Mouse (Mus musculus): ENCODE data around the gene Fes. TPM values are rescaled to one million over a fixed set of nuclear protein-coding genes. Genes with fewer than 3 reads are reported as not detected.

Gene Fes
- total RNA-seq, 2 experiments from 2014 or later, result 16.7 to 18.2 TPM

- intact Hi-C loops (cut with DNase I), result no loop called here
- DNase-seq, result no peak
Observed at GRCm38 (mm10) chr7:80356351-80356750, 31.4 kb downstream of the Fes start.

- DNase-seq, result no peak
- intact Hi-C loops (cut with DNase I), result no loop called here
Observed at GRCm38 (mm10) chr7:80352920-80353319, 34.8 kb downstream of the Fes start.

- no peak for DNase-seq
- intact Hi-C loops (cut with DNase I), result no loop called here
Observed at GRCm38 (mm10) chr7:80350808-80351207, 36.9 kb downstream of the Fes start.

- DNase-seq, result no peak
- intact Hi-C loops (cut with DNase I), result no loop called here
Observed at GRCm38 (mm10) chr7:80347670-80348586, 39.8 kb downstream of the Fes start.

- no peak for DNase-seq
Observed at GRCm38 (mm10) chr7:80346830-80347229, 40.9 kb downstream of the Fes start.

DNA sequence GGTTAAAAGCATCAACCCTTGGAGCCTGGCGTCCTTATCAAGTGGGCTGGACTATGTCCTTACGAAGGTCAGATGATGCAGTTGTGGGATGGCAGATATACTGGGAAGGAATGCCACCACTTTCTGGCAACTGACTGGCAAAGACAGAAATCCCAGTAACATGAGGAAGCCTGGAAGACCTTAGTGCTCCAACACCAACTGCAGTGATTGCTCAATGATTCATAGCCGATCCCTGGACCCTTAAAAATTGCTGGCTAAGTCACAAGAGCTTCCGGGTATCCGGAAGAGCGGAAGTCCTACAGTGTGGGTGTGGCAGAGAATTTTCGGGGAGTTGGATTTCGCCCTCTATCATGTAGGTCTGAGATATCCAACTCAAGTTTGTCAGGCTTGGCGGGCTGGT lies 41.6 kb downstream of the Fes start:
- intact Hi-C loops (cut with DNase I), result no loop called here
- DNase-seq, result no peak

More at GRCm38 (mm10) chr7:80346830-80347229, 40.9 kb downstream of the Fes start:
- intact Hi-C loops (cut with DNase I), result no loop called here

DNA sequence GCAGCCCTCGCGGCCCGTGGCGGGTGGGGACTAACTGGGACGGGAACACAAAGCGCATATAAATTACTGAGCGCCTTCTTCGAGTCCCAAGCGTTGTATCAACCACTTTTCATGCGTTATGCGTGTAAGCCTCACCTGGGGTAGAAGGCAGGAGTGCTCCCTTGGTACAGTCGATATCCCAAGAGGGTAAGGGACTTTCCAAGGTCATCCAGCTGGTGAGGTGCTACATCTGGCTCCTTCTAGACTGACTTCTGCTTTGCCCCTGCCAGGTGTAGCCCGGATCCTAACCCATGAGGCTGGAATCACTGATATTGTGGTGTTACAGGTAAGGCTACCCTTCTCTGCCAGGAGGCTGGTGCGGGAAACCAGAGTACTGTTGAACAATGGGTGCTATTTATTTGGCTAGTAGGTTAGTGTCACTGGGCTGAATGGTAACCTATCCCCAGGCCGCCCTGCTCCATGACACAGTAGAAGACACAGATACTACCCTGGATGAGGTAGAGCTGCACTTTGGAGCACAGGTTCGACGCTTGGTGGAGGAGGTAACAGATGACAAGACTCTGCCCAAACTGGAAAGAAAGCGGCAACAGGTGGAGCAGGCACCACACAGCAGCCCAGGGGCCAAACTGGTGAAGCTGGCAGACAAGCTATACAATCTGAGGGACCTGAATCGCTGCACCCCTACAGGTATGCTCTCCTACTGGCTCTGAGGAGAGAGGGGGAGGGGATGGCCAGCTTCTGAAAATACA lies 44.3 kb downstream of the Fes start:
- intact Hi-C loops (cut with DNase I), result no loop called here

GRCm38 (mm10) chr7:80342858-80343257 lies 44.9 kb downstream of the Fes start, which contains the start of gene Hddc3:
Hddc3 (plus strand) TSS chr7:80343104.
- intact Hi-C loops (cut with DNase I), result no loop called here
- peak; percentile 94 to 97 for DNase-seq

More for the DNA sequence above, 44.3 kb downstream of the Fes start:
- no peak for DNase-seq

DNA sequence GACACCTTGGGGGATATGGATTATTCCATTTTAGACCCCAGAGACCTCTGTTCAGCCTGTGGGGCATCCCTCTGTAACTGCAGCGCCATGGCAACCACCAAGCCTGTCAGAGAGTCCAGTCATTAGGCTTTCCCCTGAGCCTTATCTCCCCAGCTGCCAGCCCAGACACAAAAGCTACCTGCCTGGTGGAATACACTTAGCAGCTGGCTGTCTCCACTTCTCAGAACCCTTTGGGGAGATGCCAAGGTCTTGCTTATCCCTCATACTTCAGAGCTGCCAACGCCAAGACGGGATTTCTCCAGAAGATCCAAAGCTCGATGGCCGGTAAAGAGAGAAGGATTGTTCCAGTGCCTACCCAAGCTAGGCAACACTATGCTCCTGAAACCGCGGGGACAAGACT lies 46.0 kb downstream of the Fes start:
- intact Hi-C loops (cut with DNase I), result loop anchor here (2.0 kb wide), 2 partner anchors 29 to 243 kb away; partner anchors contain the start of gene Man2a2
- DNase-seq, result no peak

GRCm38 (mm10) chr7:80340793-80341192 lies 47.0 kb downstream of the Fes start, which contains the start of gene Unc45a:
Unc45a (minus strand) TSS chr7:80341005.
- peak; percentile 70 to 75 for DNase-seq
- intact Hi-C loops (cut with DNase I), result loop anchor here (2.0 kb wide), 2 partner anchors 30 to 244 kb away; partner anchors contain the start of gene Man2a2

DNA sequence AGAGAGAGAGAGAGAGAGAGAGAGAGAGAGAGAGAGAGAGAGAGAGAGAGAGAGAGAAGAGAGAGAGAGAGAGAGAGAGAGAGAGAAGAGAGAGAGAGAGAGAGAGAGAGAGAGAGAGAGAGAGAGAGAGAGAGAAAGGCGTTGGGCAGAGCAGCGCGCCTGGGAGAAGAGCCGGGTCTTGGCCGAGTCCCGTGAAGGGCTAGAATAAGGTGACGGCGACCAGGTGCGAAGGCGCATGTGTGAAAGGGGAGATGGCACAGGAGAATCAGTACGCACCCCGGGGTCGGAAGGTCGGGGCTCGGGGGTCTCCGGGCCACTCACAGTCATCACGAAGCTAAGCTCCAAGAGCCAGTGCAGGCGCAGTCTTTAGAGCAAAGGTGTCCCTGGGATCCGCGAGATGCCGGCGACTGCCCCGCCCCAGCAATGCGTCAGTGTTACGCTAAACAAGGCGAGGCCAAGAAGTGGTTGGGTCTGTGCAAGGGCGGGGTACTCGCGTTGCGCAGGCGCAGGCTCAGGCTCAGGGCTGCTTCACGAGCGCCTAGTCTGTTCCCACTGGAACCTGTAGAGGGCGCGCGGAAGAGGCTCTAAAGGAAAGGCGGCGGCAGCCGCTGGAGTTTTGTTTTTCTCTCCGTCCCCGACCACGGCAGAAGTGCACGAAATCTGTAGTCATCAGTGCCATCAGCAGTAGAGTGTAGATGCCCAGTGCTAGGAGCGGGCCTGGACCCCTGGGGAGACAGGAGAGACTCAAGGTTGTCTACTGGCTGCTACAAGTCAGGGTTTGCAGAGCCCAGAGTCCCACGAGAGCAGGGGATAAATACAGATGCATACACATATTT lies 47.7 kb downstream of the Fes start:
- peak; percentile 99 for DNase-seq
- intact Hi-C loops (cut with DNase I), result loop anchor here (2.0 kb wide), 2 partner anchors 31 to 245 kb away; partner anchors contain the start of gene Man2a2

DNA sequence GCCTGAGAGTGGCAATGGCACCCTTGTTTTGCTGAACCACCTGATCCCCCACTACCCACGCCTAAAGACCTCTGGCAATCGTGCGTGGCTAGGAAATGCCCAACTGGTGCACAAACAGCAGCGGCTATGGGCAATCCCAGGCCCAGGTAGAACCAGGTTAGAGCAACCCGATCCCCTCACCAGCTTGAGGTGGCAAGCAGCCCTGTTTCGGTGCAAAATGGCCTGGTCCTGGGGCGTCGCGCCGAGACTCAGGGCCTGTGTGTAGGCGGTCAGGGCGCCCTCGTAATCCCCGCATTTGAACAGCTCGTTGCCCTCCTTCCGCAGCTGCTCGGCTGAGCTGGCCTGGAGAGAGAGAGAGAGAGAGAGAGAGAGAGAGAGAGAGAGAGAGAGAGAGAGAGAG lies 48.4 kb downstream of the Fes start:
- intact Hi-C loops (cut with DNase I), result no loop called here
- peak; percentile 35 to 38 for DNase-seq

DNA sequence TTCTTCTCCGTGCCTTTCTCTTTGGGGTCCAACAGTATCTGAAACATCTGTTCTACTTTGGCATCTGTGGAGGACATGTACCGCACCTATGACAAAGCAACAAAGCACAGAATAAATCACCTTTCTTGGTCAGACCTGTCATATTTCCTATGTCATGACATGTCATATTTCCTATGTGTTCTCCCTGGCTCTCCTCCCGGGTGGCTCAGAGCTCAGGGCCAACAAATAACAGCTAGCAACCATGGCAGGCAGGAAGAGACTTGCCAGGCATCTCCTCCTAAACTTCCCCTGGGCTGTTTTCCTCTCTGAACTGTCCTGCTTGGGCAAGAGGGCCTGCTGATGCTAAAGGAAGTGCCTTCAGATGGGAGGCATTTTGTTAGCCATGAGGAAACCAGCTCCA lies 50.8 kb downstream of the Fes start:
- intact Hi-C loops (cut with DNase I), result no loop called here
- DNase-seq, result no peak

DNA sequence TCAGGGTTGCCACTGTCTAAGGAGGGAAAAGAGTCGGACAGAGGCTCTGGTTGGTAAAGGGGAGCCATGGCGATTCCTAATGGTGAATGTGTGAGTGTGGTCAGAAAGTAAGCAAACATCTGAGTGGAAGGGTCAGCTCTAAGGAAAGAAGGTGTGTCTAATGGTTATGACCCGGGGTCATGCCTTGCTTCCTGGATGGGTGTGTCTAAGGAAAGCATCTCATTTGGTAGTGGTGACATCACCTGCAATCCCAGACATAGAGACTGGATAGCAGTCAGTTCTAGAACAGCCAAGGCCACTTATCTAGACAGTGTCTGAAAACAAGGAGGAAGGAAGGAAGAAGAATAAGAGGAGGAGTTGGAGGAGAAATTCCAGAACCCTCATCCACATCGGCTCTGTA lies 52.9 kb downstream of the Fes start:
- intact Hi-C loops (cut with DNase I), result no loop called here
- DNase-seq, result no peak

GRCm38 (mm10) chr7:80331433-80331832 lies 56.3 kb downstream of the Fes start:
- intact Hi-C loops (cut with DNase I), result no loop called here
- DNase-seq, result no peak

- intact Hi-C loops (cut with DNase I), result no loop called here
Observed at GRCm38 (mm10) chr7:80330278-80330677, 57.5 kb downstream of the Fes start.

More at GRCm38 (mm10) chr7:80330278-80330677, 57.5 kb downstream of the Fes start:
- no peak for DNase-seq
